Mouse (Mus musculus) heart, postnatal 0 days (tissue): ENCODE measurements around the gene Pbx2. TPM values are rescaled to one million over a fixed set of nuclear protein-coding genes. Genes with fewer than 3 reads are reported as not detected.

Source experiments
- ATAC-seq: fragments of 200-750 bp; cut with Nextera tagmentation; 2 replicates; pipeline ENCODE4 v1.8.0; 2017; ENCODE audit warnings: low read depth, moderate number of reproducible peaks, moderate library complexity; ENCODE audit not compliant: insufficient read depth
- DNase-seq: peaks from one replicate; pipeline ENCODE4 v3.0.0-alpha.2; 2016; ENCODE audit warnings: low spot score
- H3K27ac ChIP-seq: fragments of 300-500 bp; sonication (generic); 2 replicates; pipeline ENCODE4 v1.5.1; 2014; ENCODE audit warnings: low read depth, mild to moderate bottlenecking
- H3K27me3 ChIP-seq: fragments of 300-500 bp; sonication (generic); 2 replicates; pipeline ENCODE4 v1.6.1; 2014; ENCODE audit warnings: low read length, mixed read lengths; ENCODE audit not compliant: control insufficient read depth, insufficient read depth
- H3K36me3 ChIP-seq: fragments of 300-500 bp; sonication (generic); replicated peaks from 2 replicates; pipeline ENCODE4 v1.6.1; 2014; ENCODE audit warnings: low read length, mixed read lengths; ENCODE audit not compliant: control insufficient read depth, insufficient read depth
- H3K4me1 ChIP-seq: fragments of 300-500 bp; sonication (generic); 2 replicates; pipeline ENCODE4 v1.6.1; 2014; ENCODE audit warnings: antibody characterized with exemption; ENCODE audit not compliant: control insufficient read depth, insufficient read depth
- H3K4me2 ChIP-seq: fragments of 300-500 bp; sonication (generic); 2 replicates; pipeline ENCODE4 v1.6.1; 2014; ENCODE audit warnings: low read depth, mild to moderate bottlenecking, low read length, moderate library complexity
- H3K4me3 ChIP-seq: fragments of 300-500 bp; sonication (generic); 2 replicates; pipeline ENCODE4 v1.5.1; 2014; ENCODE audit warnings: low read depth, low read length
- H3K9ac ChIP-seq: fragments of 300-500 bp; sonication (generic); replicated peaks from 2 replicates; pipeline ENCODE4 v1.6.1; 2014; ENCODE audit warnings: low read depth, low read length, mixed read lengths
- H3K9me3 ChIP-seq: fragments of 300-500 bp; sonication (generic); replicated peaks from 2 replicates; pipeline ENCODE4 v1.6.1; 2016; ENCODE audit warnings: low read length; ENCODE audit not compliant: control insufficient read depth
- CTCF ChIP-seq: IDR thresholded peaks from 2 replicates; pipeline ENCODE4 v1.5.1; 2016; ENCODE audit warnings: antibody characterized with exemption, control low read depth, low read depth
- EP300 ChIP-seq: IDR thresholded peaks from 2 replicates; pipeline ENCODE4 v1.6.1; 2016; ENCODE audit warnings: antibody characterized with exemption, low read depth
- WGBS: fragments of 180-500 bp; shearing (Covaris S2); extraction: QIAGEN DNeasy Blood & Tissue Kit; methylation state at CpG from one replicate; pipeline ENCODE4 v1.1.7; 2014; 5-methylcytosine and 5-hydroxymethylcytosine counted together
- polyA plus RNA-seq: library from polyadenylated mRNA; unstranded; fragments of >200 nt; fragmentation: Nextera tagmentation; extraction: Ambion mirVana; gene quantifications from 2 replicates; pipeline ENCODE4 v1.2.1, GENCODE M21; 2015
- total RNA-seq: library from RNA; depleted of rRNA; stranded (reverse); fragments of >200 nt; gene quantifications from 2 replicates; pipeline ENCODE4 v1.2.3, GENCODE M21; 2014; ENCODE audit warnings: low replicate concordance

The Pbx2 gene
- total and polyA plus RNA-seq, 2 experiments from 2014 or later = 3.3 to 42.6 TPM

DNA sequence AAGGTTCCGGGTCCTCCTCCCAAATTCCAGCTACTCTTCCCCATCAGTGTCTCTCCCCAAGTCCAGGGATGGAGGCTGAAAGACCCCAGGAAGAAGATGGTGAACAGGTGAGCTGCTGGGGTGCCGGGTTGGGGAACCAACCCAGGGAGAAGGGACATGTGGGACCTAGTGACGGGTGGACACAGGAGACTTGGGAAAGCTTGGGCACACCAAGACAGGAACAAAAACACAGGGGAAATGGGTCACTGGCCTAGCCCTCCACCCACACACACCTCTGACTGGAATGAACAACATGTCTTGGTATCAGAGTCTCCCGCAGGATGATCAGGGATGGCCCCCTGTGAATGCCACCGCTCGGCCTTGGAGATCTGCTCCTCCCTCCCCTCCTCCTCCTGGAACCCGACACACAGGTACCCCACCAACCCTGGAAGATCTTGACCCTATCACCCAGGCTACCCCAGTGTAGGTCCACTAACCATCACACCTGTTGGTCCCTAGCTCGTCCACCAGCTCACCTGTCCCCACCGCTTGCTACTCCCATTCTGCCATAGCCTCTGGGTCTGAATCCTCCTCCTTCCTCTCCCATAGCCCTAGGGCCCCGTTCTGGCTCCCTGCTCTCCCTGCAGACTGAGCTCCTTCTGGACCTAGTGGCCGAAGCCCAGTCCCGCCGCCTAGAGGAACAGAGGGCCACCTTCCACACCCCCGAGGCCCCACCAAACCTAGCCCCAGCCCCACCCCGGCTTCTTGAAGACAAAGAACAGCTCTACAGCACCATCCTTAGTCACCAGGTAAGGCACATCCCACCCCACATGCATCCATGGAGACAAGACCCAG, 695 bp upstream of the Pbx2 start:
- Histone ChIP-seq H3K4me2 (peak overlapping the region; percentile 79), H3K4me1 (peaks cover 36% of the 10 kb centered on the region), H3K9me3 (no peaks in the 10 kb centered on the region), H3K36me3 (peaks cover 11% of the 10 kb centered on the region), H3K9ac (no peak overlapping the region; the same call in 1 of the 2 replicates), H3K27me3 (no peaks in the 10 kb centered on the region), H3K27ac (peak overlapping the region; percentile 93), H3K4me3 (peak overlapping the region; percentile 34; the same call in 1 of the 2 replicates)
- WGBS = 71% methylated on average over 14 of the region's 15 CpGs
- no peak for DNase-seq
- TF ChIP-seq EP300 (no peak), CTCF (no peak)
- no peak for ATAC-seq

DNA sequence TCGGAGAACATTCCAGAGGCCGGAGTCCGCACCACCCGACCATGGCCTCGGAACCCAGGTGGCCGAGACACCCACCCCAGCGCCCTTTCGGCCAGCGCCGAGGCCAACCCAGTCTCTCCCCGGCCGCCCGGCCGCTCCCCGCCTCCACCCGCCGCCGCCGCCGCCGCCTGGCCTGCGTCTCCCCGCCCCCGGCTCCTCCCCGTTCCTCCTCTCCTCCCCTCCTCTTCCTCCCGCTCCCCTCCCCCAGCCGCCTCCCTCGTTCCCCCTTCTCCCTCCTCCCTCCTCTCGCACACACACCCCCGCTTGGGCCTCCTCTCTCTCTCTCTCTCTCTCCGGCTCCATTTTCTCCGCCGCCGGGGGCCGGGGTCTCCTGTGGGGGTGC, 919 bp downstream of the Pbx2 start:
- Histone ChIP-seq H3K9ac (peak overlapping the region; percentile 91), H3K27ac (peak overlapping the region; percentile 93), H3K36me3 (peaks cover 24% of the 10 kb centered on the region), H3K9me3 (no peaks in the 10 kb centered on the region), H3K27me3 (no peaks in the 10 kb centered on the region), H3K4me3 (peak overlapping the region; percentile 87), H3K4me2 (peak overlapping the region; percentile 79), H3K4me1 (peaks cover 31% of the 10 kb centered on the region)
- 2% methylated on average over 22 of the region's 35 CpGs for WGBS
- TF ChIP-seq EP300 = no peak
- TF ChIP-seq CTCF = no peak
- ATAC-seq (peak; percentile 52), DNase-seq (peak; percentile 95)

DNA sequence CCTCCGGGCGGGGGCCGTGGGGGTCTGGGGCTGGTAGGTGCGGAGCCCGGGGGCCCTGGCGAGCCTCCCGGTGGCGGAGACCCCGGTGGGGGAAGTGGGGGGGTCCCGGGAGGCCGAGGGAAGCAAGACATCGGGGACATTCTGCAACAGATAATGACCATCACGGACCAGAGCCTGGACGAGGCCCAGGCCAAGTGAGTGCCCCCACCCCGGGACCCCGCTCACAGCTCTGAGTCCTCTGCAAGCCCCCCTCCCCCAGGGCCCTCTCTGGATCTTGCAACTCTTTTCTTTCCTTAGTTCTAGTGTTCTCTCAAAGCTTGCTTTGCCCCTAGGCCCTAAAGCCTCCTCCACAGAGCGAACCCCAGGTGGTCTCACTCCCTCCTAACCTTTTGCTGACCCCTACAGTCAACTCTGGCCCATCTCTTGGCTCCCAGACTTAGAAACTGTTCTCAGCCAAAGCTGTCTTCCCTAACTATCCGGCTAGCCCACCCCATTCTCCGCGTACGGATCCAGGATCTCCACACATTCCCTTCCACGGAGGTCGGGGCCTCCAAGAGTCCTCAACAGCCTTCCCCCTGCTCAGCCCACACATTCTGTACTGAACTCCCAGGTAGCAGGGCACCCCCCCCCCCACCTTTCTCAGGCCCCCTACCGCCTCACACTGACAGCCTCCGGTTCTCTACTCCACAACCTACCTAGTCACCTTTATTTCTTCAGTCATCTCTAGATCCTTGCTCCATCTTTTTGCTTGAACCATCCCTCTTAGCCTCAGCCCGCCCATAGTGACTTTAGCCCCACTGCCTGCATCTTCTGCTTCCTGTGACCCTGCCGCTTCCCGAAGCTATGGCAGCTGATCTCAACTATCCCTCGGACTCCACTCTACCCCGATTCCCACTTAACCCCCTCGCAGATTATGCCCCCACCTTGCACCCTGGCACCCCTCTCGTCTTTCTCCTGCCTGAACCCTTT, 1.8 kb downstream of the Pbx2 start:
- no peaks in the 10 kb centered on the region for H3K27me3 ChIP-seq
- TF ChIP-seq EP300 = no peak
- no peak for TF ChIP-seq CTCF
- peak overlapping the region; percentile 91 for H3K9ac ChIP-seq
- ATAC-seq (no peak), DNase-seq (no peak)
- H3K4me3 ChIP-seq = peak overlapping the region; percentile 87
- H3K36me3 ChIP-seq = peaks cover 24% of the 10 kb centered on the region
- peaks cover 36% of the 10 kb centered on the region for H3K4me1 ChIP-seq
- H3K9me3 ChIP-seq = no peaks in the 10 kb centered on the region
- WGBS = 1% methylated on average over 30 of the region's 32 CpGs
- peak overlapping the region; percentile 93 for H3K27ac ChIP-seq
- peak overlapping the region; percentile 79 for H3K4me2 ChIP-seq

DNA sequence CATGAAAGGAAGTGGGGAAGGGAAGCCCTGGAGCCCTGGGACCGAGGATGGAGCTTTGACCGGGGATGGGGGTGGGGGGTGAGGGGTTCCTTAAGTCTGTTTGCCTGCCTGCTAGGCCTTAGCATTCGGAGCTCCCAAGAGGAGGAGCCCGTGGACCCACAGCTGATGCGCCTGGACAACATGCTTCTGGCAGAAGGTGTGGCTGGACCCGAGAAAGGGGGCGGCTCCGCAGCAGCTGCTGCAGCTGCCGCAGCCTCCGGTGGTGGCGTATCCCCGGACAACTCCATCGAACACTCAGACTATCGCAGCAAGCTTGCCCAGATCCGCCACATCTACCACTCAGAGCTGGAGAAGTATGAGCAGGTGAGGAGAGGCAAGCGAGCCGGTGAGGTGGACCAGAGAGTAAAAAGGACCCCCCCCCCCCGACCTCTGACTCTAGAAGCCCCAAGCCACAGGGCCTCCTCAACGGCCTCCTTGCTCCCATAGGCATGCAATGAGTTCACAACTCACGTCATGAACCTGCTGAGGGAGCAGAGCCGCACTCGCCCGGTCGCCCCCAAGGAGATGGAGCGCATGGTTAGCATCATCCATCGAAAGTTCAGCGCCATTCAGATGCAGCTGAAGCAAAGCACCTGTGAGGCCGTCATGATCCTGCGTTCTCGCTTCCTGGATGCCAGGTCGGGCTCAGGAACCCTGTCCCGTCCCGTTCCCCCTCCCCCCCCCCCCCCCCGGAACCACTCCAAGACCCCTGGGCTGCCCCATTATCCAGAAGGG, 2.9 kb downstream of the Pbx2 start:
- ATAC-seq (no peak), DNase-seq (no peak)
- Histone ChIP-seq H3K27ac (peak overlapping the region; percentile 93), H3K4me2 (peak overlapping the region; percentile 79), H3K36me3 (peaks cover 24% of the 10 kb centered on the region), H3K9me3 (no peaks in the 10 kb centered on the region), H3K4me1 (peaks cover 26% of the 10 kb centered on the region), H3K4me3 (peak overlapping the region; percentile 87), H3K9ac (peak overlapping the region; percentile 91; the same call in 1 of the 2 replicates), H3K27me3 (no peaks in the 10 kb centered on the region)
- no peak for TF ChIP-seq EP300
- TF ChIP-seq CTCF = no peak
- WGBS = 58% methylated on average over 33 of the region's 34 CpGs

DNA sequence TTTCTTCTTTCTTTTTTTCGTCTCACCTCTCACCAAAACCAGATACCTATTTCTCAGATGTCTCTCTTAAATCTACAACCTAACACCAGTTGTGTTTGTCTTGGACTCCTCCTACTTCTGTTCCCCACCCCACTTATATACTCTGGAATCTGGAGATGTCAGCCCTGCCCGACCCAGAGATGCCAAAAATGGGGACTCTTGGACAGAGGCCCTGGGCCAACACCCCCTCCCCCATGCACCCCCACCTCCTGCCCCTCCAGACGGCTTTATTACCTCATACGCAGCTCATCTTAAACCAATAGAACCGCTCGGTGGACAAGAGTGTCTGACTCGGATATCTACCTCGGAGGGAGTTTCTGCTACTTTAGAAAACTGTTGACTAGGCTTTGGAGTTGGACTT, 5.0 kb downstream of the Pbx2 start:
- Histone ChIP-seq H3K27me3 (no peaks in the 10 kb centered on the region), H3K27ac (no peak overlapping the region), H3K36me3 (peaks cover 36% of the 10 kb centered on the region), H3K4me1 (peaks cover 20% of the 10 kb centered on the region), H3K9ac (no peak overlapping the region), H3K4me2 (no peak overlapping the region), H3K9me3 (no peaks in the 10 kb centered on the region), H3K4me3 (no peak overlapping the region)
- 66% methylated on average over 8 of the region's 8 CpGs for WGBS
- DNase-seq (no peak), ATAC-seq (no peak)
- TF ChIP-seq CTCF (no peak), EP300 (no peak)
